Mouse (Mus musculus) liver, embryonic 15.5 days (tissue): ENCODE measurements around the gene Nfkb2. TPM values are rescaled to one million over a fixed set of nuclear protein-coding genes. Genes with fewer than 3 reads are reported as not detected.

Experiments used
- ATAC-seq: fragments of 200-750 bp; cut with Nextera tagmentation; 2 replicates; pipeline ENCODE4 v1.8.0; 2017; ENCODE audit warnings: moderate number of reproducible peaks, mild to moderate bottlenecking, moderate library complexity; ENCODE audit not compliant: insufficient read depth
- H3K27ac ChIP-seq: fragments of 300-500 bp; sonication (generic); replicated peaks from 2 replicates; pipeline ENCODE4 v1.5.1; 2015; ENCODE audit warnings: mild to moderate bottlenecking, inconsistent platforms
- H3K27me3 ChIP-seq: fragments of 300-500 bp; sonication (generic); 2 replicates; pipeline ENCODE4 v1.6.1; 2015; ENCODE audit warnings: mild to moderate bottlenecking, inconsistent platforms
- H3K36me3 ChIP-seq: fragments of 300-500 bp; sonication (generic); replicated peaks from 2 replicates; pipeline ENCODE4 v1.6.1; 2015; ENCODE audit warnings: moderate library complexity, mild to moderate bottlenecking, inconsistent platforms
- H3K4me1 ChIP-seq: fragments of 300-500 bp; sonication (generic); replicated peaks from 2 replicates; pipeline ENCODE4 v1.6.1; 2015; ENCODE audit warnings: inconsistent platforms
- H3K4me2 ChIP-seq: fragments of 300-500 bp; sonication (generic); 2 replicates; pipeline ENCODE4 v1.6.1; 2015; ENCODE audit warnings: moderate library complexity, mild to moderate bottlenecking, inconsistent platforms
- H3K4me3 ChIP-seq: fragments of 300-500 bp; sonication (generic); replicated peaks from 2 replicates; pipeline ENCODE4 v1.5.1; 2015; ENCODE audit warnings: mild to moderate bottlenecking, inconsistent platforms
- H3K9ac ChIP-seq: fragments of 300-500 bp; sonication (generic); 2 replicates; pipeline ENCODE4 v1.6.1; 2015; ENCODE audit warnings: moderate library complexity, mild to moderate bottlenecking, inconsistent platforms
- H3K9me3 ChIP-seq: fragments of 300-500 bp; sonication (generic); replicated peaks from 2 replicates; pipeline ENCODE4 v1.6.1; 2016; ENCODE audit warnings: inconsistent platforms
- WGBS: fragments of 180-500 bp; shearing (Covaris S2); methylation state at CpG from one replicate; pipeline ENCODE4 v1.1.7; 2015; ENCODE audit warnings: mixed read lengths; ENCODE audit not compliant: insufficient replicate concordance; 5-methylcytosine and 5-hydroxymethylcytosine counted together
- microRNA counts: library from miRNA; unstranded; fragments of <30 nt; microRNA quantifications from one replicate; lab custom pipeline; 2016
- microRNA-seq: library from miRNA; unstranded; fragments of <30 nt; microRNA quantifications from one replicate; pipeline ENCODE4, GENCODE M21; 2016
- polyA plus RNA-seq: library from polyadenylated mRNA; unstranded; fragments of >200 nt; fragmentation: Nextera tagmentation; extraction: Ambion mirVana; gene quantifications from 2 replicates; pipeline ENCODE4 v1.2.1, GENCODE M21; 2015

Nfkb2 gene
- polyA plus RNA-seq, 1 experiment from 2014 or later, result 4.2 TPM

DNA sequence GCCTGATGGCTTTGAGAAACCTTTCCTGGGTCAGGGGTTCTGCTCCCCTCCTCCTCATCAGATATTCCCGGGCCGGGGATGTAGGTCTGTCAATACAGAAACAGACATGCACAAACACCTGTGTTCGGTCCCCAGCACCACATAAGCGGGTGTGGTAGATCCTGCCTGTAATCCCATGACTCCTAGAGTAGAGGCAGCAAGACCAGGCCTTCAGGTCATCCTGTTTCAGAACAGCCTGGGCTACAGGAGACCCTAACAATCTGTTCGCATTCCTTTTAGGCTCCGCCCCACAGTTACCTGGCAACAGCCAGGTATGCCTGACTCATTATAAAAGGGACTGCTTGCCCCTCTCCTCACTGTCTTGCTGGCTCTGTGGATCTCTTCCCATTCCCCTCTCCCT, 45.4 kb downstream of the Nfkb2 start:
- Histone ChIP-seq H3K9ac (peak overlapping the region; percentile 57; the same call in 1 of the 2 replicates), H3K9me3 (no peaks in the 10 kb centered on the region), H3K4me1 (peaks cover 53% of the 10 kb centered on the region), H3K27me3 (peaks cover 29% of the 10 kb centered on the region), H3K4me3 (peak overlapping the region; percentile 65), H3K36me3 (no peaks in the 10 kb centered on the region), H3K4me2 (peak overlapping the region; percentile 95), H3K27ac (no peak overlapping the region)
- 47% methylated on average over 6 of the region's 6 CpGs for WGBS
- ATAC-seq, result no peak

DNA sequence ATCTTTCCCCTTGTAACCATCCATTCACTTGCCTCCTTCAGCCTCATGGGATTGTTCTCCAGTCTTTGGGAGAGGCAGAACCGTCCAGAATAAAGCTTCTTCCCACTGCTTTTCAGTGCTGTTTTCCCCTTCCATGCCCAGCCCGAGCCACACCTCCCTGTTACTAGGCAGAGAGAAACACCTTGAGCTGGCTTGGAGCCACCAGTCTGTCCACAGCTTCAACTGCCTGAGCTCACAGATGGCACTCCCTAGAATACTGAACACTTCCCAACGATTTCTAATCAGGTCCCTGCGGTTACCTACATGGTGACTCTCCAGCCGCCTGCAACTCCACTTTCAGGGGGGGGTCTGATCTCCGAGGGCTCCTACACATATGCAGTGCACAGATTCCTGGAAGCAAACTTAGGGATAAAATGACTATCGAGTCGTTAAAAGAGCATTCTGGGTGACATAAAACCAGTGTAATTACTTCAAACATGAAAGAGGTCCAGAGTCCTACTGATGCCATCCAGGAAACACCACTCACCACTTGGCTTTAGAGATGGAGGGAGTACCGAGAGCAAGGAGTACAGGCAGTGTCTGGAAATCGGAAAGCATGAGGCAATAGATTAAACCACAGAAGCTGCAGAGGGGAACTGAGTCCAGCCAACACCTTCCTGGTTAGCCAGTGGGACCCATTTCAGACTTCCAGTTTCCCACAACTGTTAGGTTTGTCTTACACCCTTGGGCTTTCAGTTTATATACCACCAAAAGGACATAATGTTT, 46.2 kb downstream of the Nfkb2 start, which contains the start of gene 2310034G01Rik:
2310034G01Rik (minus strand) TSS at position 135 of the 765 bp plus-strand sequence.
- Histone ChIP-seq H3K4me3 (peak within 1 kb of the TSS; percentile 65), H3K9ac (peak within 1 kb of the TSS; percentile 57), H3K27ac (peak within 1 kb of the TSS; percentile 30; the same call in 1 of the 2 replicates), H3K4me1 (peaks cover 48% of the 10 kb centered on the region), H3K27me3 (peaks cover 29% of the 10 kb centered on the region), H3K9me3 (no peaks in the 10 kb centered on the region), H3K4me2 (peak within 1 kb of the TSS; percentile 95), H3K36me3 (no peaks in the 10 kb centered on the region)
- 50% methylated on average over 10 of the region's 10 CpGs for WGBS
- no peak for ATAC-seq

GRCm38 (mm10) chr19:46356701-46357138, 52.6 kb downstream of the Nfkb2 start:
- peak overlapping the region; percentile 70 for H3K4me3 ChIP-seq
- no peaks in the 10 kb centered on the region for H3K36me3 ChIP-seq
- H3K4me1 ChIP-seq, result peaks cover 53% of the 10 kb centered on the region
- peak; percentile 84 for ATAC-seq
- H3K9me3 ChIP-seq, result no peaks in the 10 kb centered on the region
- WGBS, result under 1% methylated on average over 29 of the region's 29 CpGs
- peak overlapping the region; percentile 65; the same call in 1 of the 2 replicates for H3K27ac ChIP-seq
- peak overlapping the region; percentile 71 for H3K9ac ChIP-seq
- H3K4me2 ChIP-seq, result peak overlapping the region; percentile 98
- 0 out of 2 replicates have a peak, but pooled peaks cover 4% of the 10 kb centered on the region for H3K27me3 ChIP-seq

DNA sequence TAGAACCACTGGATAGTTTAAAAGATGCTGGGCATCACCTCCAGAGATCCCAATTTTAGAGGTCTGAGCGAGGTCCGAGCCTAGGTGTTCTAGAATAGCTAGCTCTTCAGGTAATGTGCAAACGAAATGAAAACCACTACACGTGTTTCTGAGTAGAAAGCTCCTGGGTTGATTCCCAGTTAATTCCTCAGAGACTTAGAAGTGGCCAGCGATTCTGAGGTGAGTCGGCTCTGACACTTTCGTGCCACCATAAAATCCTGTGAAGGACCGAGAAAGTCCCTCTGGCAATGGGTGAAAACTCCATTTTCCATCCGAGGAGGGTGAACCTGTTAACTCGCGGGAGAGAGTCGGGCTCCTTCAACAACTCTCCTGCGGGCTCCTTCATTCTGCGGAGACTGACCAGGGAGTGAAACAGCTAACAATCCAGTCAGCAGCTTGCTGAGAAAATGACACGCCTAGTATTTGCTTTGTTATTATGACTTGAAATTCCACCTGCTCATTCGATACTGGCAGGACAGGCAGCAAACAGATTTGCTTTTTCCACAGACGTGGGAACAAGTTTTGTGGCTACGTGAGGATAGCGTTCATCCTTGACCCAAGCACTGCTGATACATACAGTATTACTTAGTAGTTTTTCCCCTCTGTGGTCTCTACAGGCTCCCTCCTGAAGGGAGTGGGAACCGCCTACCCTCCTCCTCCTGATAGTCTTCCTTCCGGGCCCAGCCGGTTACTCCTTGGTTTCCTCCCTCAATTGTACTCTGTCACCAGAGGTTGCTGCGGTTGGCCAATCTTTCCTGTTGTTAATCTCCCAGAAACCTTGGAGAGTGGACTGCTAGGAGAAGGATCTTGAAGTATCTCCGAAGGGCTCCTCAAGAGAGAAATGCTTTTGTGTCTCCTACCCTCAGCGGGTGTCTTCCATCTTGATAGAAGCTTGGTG, 53.5 kb downstream of the Nfkb2 start:
- H3K27me3 ChIP-seq, result no peaks in the 10 kb centered on the region
- H3K4me1 ChIP-seq, result peaks cover 52% of the 10 kb centered on the region
- H3K9me3 ChIP-seq, result no peaks in the 10 kb centered on the region
- 3% methylated on average over 25 of the region's 25 CpGs for WGBS
- peak overlapping the region; percentile 65 for H3K27ac ChIP-seq
- H3K4me3 ChIP-seq, result peak overlapping the region; percentile 70
- H3K4me2 ChIP-seq, result peak overlapping the region; percentile 98
- peak overlapping the region; percentile 71 for H3K9ac ChIP-seq
- H3K36me3 ChIP-seq, result no peaks in the 10 kb centered on the region
- ATAC-seq, result peak; percentile 36

- H3K27me3 ChIP-seq, result no peaks in the 10 kb centered on the region
- H3K4me2 ChIP-seq, result peak overlapping the region; percentile 98
- 22% methylated on average over 4 of the region's 4 CpGs for WGBS
- ATAC-seq, result no peak
- H3K9ac ChIP-seq, result peak overlapping the region; percentile 71
- H3K36me3 ChIP-seq, result no peaks in the 10 kb centered on the region
- peak overlapping the region; percentile 70 for H3K4me3 ChIP-seq
- H3K27ac ChIP-seq, result peak overlapping the region; percentile 65
- no peaks in the 10 kb centered on the region for H3K9me3 ChIP-seq
- H3K4me1 ChIP-seq, result peaks cover 48% of the 10 kb centered on the region
These were observed 54.3 kb downstream of the Nfkb2 start for GRCm38 (mm10) chr19:46358381-46358780.

MicroRNAs encoded within 50 kb of the gene (microRNA counts, 519-probe panel; counts per million panel counts)
- 2,910 counts per million, percentile 58 among the panel's probes with 10 or more counts for microRNA mmu-miR-146b (lab: Ali Mortazavi, UCI)

Small RNA genes within 50 kb of the gene (microRNA-seq; reads per million reads assigned to microRNA genes)
- gene Mir146b, result not detected

Other genes with a start within 250 kb of the Nfkb2 start
- gene Nolc1, start 228.5 kb upstream of the Nfkb2 start, polyA plus RNA-seq, result 47.3 and 48.8 TPM in 2 replicates
- 0.13 TPM in 1 of 2 replicates, not detected in the other for gene Elovl3, start 172.4 kb upstream of the Nfkb2 start, polyA plus RNA-seq
- 0.28 and 0.30 TPM in 2 replicates for gene Pitx3, start 156.0 kb upstream of the Nfkb2 start, polyA plus RNA-seq
- 18.3 and 20.8 TPM in 2 replicates for gene Gbf1, start 151.8 kb upstream of the Nfkb2 start, polyA plus RNA-seq
- gene Psd, start 22.8 kb downstream of the Nfkb2 start, polyA plus RNA-seq, result 5.0 and 5.7 TPM in 2 replicates
- 12.2 and 12.4 TPM in 2 replicates for gene Fbxl15, start 23.9 kb downstream of the Nfkb2 start, polyA plus RNA-seq
- 73.0 and 82.8 TPM in 2 replicates for gene Cuedc2, start 34.4 kb downstream of the Nfkb2 start, polyA plus RNA-seq
- 12.5 and 14.8 TPM in 2 replicates for gene Mfsd13a, start 36.8 kb downstream of the Nfkb2 start, polyA plus RNA-seq
- gene 2310034G01Rik, start 46.0 kb downstream of the Nfkb2 start, polyA plus RNA-seq, result 0.22 and 0.46 TPM in 2 replicates
- gene Actr1a, start 91.4 kb downstream of the Nfkb2 start, polyA plus RNA-seq, result 49.4 and 53.3 TPM in 2 replicates
- gene Sufu, start 92.6 kb downstream of the Nfkb2 start, polyA plus RNA-seq, result 5.4 and 5.8 TPM in 2 replicates
- gene Trim8, start 197.4 kb downstream of the Nfkb2 start, polyA plus RNA-seq, result 8.8 and 10.9 TPM in 2 replicates